ENCODE assay signal across 8 mouse cellular contexts in the genomic region with DNA sequence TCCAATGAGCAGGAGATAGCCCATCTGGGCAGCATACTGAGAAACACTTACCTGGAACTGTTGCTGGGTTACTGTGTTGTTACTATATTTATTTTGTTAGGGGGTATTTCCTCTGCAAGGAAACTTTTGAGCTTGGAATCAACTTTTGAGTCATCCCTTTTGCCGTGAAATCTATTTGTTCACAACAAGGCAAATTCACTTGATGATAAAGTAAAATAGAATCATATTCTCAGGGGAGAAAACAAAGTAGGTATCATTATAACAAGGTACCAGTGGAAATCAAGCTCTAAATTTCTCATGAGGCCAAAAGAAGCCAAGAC. TPM values are rescaled to one million over a fixed set of nuclear protein-coding genes. Genes with fewer than 3 reads are reported as not detected.
DNase-seq lines count a peak whose midpoint lies in the region; ATAC-seq and TF ChIP-seq lines count a peak whose summit lies in the region.

No protein-coding gene starts in this region.

- no peaks in the 10 kb centered on the region for H3K9me3 ChIP-seq in embryonic facial prominence, embryonic 12.5 days
- no peaks in the 10 kb centered on the region for H3K9me3 ChIP-seq in forebrain, embryonic 15.5 days
- no peaks in the 10 kb centered on the region for H3K9me3 ChIP-seq in midbrain, embryonic 11.5 days (ENCODE audit: control insufficient read depth, low read length)

- H3K9ac ChIP-seq in embryonic facial prominence, embryonic 12.5 days = no peak overlapping the region
- no peak overlapping the region for H3K9ac ChIP-seq in forebrain, embryonic 15.5 days (replicated peaks)
- H3K9ac ChIP-seq in midbrain, embryonic 11.5 days (ENCODE audit: low read length) = no peak overlapping the region

- H3K27ac ChIP-seq in layer of hippocampus, adult 2 months = peak overlapping the region; percentile 89
- no peak overlapping the region for H3K27ac ChIP-seq in embryonic facial prominence, embryonic 12.5 days
- no peak overlapping the region for H3K27ac ChIP-seq in forebrain, embryonic 15.5 days (replicated peaks)
- H3K27ac ChIP-seq in midbrain, embryonic 11.5 days (ENCODE audit: low read depth, low read length) = no peak overlapping the region

- H3K36me3 ChIP-seq in embryonic facial prominence, embryonic 12.5 days = no peaks in the 10 kb centered on the region
- H3K36me3 ChIP-seq in forebrain, embryonic 15.5 days = no peaks in the 10 kb centered on the region
- no peaks in the 10 kb centered on the region for H3K36me3 ChIP-seq in midbrain, embryonic 11.5 days (ENCODE audit: control insufficient read depth, insufficient read depth, low read length)

- no peak for DNase-seq in layer of hippocampus, adult 2 months (ENCODE audit: low spot score in 2 of 2)
- no peak for DNase-seq in layer of hippocampus, adult 11-12 months (ENCODE audit: low spot score)
- DNase-seq in midbrain, embryonic 11.5 days (ENCODE audit: low spot score, missing footprints) = no peak
- DNase-seq in urinary bladder, postnatal 36 days (ENCODE audit: low spot score in 2 of 2) = no peak
- no peak for DNase-seq in testis, postnatal 10 days (ENCODE audit: low spot score)
- DNase-seq in gastrocnemius, postnatal 36 days = no peak

- intact Hi-C loops in gastrocnemius, postnatal 36 days (cut with DNase I) = no loop called here

- H3K4me2 ChIP-seq in embryonic facial prominence, embryonic 12.5 days (replicated peaks) = peak overlapping the region; percentile 50; the same call in 1 of the 2 replicates
- peak overlapping the region; percentile 44 for H3K4me2 ChIP-seq in forebrain, embryonic 15.5 days (replicated peaks)
- H3K4me2 ChIP-seq in midbrain, embryonic 11.5 days = peak overlapping the region; percentile 54

- TF ChIP-seq CTCF in layer of hippocampus, adult 2 months (conservative IDR thresholded peaks at IDR 0.05) = no peak

- H3K4me1 ChIP-seq in embryonic facial prominence, embryonic 12.5 days = peaks cover 9% of the 10 kb centered on the region; the same call in 1 of the 2 replicates
- H3K4me1 ChIP-seq in forebrain, embryonic 15.5 days = peaks cover 21% of the 10 kb centered on the region
- H3K4me1 ChIP-seq in midbrain, embryonic 11.5 days (ENCODE audit: control insufficient read depth, insufficient read depth, low read length) = peaks cover 7% of the 10 kb centered on the region; the same call in 1 of the 2 replicates

- WGBS in embryonic facial prominence, embryonic 12.5 days = 72% methylated on average over 1 of the region's 1 CpGs
- 60% methylated on average over 1 of the region's 1 CpGs for WGBS in forebrain, embryonic 15.5 days
- 66% methylated on average over 1 of the region's 1 CpGs for WGBS in midbrain, embryonic 11.5 days

- no peak for ATAC-seq in embryonic facial prominence, embryonic 12.5 days (ENCODE audit: insufficient number of reproducible peaks, insufficient read depth, low FRiP score, low TSS enrichment)
- ATAC-seq in forebrain, embryonic 15.5 days (replicated peaks) = no peak
- no peak for ATAC-seq in midbrain, embryonic 11.5 days (ENCODE audit: low FRiP score)

- H3K27me3 ChIP-seq in embryonic facial prominence, embryonic 12.5 days = no peaks in the 10 kb centered on the region
- H3K27me3 ChIP-seq in forebrain, embryonic 15.5 days = no peaks in the 10 kb centered on the region
- no peaks in the 10 kb centered on the region for H3K27me3 ChIP-seq in midbrain, embryonic 11.5 days (ENCODE audit: control insufficient read depth, insufficient read depth, low read length)

- peak overlapping the region; percentile 29; the same call in 1 of the 2 replicates for H3K4me3 ChIP-seq in layer of hippocampus, adult 2 months
- H3K4me3 ChIP-seq in embryonic facial prominence, embryonic 12.5 days = peak overlapping the region; percentile 23; the same call in 1 of the 2 replicates
- H3K4me3 ChIP-seq in forebrain, embryonic 15.5 days = no peak overlapping the region
- no peak overlapping the region for H3K4me3 ChIP-seq in midbrain, embryonic 11.5 days (ENCODE audit: low read depth, low read length)

RNA-seq across cellular contexts. Expression of gene Nsmce3, which starts 32.3 kb away (rescaled TPM):
- total RNA-seq in layer of hippocampus, adult 2 months (2021) = 10 to 100 TPM; 16.8 to 19.0 TPM
- polyA plus RNA-seq in embryonic facial prominence, embryonic 12.5 days (2016; fragmentation: Nextera tagmentation; extraction: Ambion mirVana) = 13.3 and 13.4 TPM in 2 replicates
- polyA plus RNA-seq in forebrain, embryonic 15.5 days (2015; fragmentation: Nextera tagmentation; extraction: Ambion mirVana) = 9.6 and 10.0 TPM in 2 replicates
- polyA plus RNA-seq in midbrain, embryonic 11.5 days (2014; fragmentation: Nextera tagmentation; extraction: Ambion mirVana) = 13.1 and 13.3 TPM in 2 replicates
- 1 to 10 TPM; 2.2 to 2.4 TPM for total RNA-seq in gastrocnemius, postnatal 36 days (2021)

Comparison
In these comparisons a context has a peak if more than half of its experiments do, and no peak if none do; other contexts are left out.
1. H3K4me3 ChIP-seq: peak in layer of hippocampus, adult 2 months (single experiment) and embryonic facial prominence, embryonic 12.5 days (single experiment); none in forebrain, embryonic 15.5 days (single experiment) and midbrain, embryonic 11.5 days (single experiment).
2. Peak in every context shown above with its lines, with median percentiles within 50 percentile points of each other: H3K4me2 ChIP-seq.